Mouse (Mus musculus): ENCODE data around the gene Fstl4. TPM values are rescaled to one million over a fixed set of nuclear protein-coding genes. Genes with fewer than 3 reads are reported as not detected.

Fstl4 gene
- total RNA-seq (2021): 1 to 10 TPM; 1.0 to 1.4 TPM
- long read RNA-seq, experiment 1, full-length matches to known transcripts: 2 of 3 reads
- long read RNA-seq, experiment 1, partial matches to known transcripts: 0 of 3 reads
- long read RNA-seq, experiment 1, other reads (novel, unspliced or antisense): 1 of 3 reads
- long read RNA-seq, experiment 2, full-length matches to known transcripts: 1 of 2 reads
- long read RNA-seq, experiment 2, partial matches to known transcripts: 0 of 2 reads
- long read RNA-seq, experiment 2, other reads (novel, unspliced or antisense): 1 of 2 reads

- no peak for DNase-seq (ENCODE audit: low spot score in 2 of 2)
Observed at GRCm38 (mm10) chr11:52764461-52764893, at the start of gene Fstl4. Gene Fstl4, plus strand, starts transcription at chr11:52764634.

GRCm38 (mm10) chr11:52718570-52718969 lies 45.9 kb upstream of the Fstl4 start:
- DNase-seq (ENCODE audit: low spot score in 2 of 2): no peak

GRCm38 (mm10) chr11:52721087-52721486 lies 43.3 kb upstream of the Fstl4 start:
- no peak for DNase-seq (ENCODE audit: low spot score in 2 of 2)

- no peak for DNase-seq (ENCODE audit: low spot score in 2 of 2)
Observed at GRCm38 (mm10) chr11:52722706-52723105, 41.7 kb upstream of the Fstl4 start.

- DNase-seq (ENCODE audit: low spot score in 2 of 2): no peak
Observed at GRCm38 (mm10) chr11:52726001-52726400, 38.4 kb upstream of the Fstl4 start.

GRCm38 (mm10) chr11:52728479-52728878 lies 36.0 kb upstream of the Fstl4 start:
- DNase-seq (ENCODE audit: low spot score in 2 of 2): no peak

GRCm38 (mm10) chr11:52729890-52730289 lies 34.5 kb upstream of the Fstl4 start:
- DNase-seq (ENCODE audit: low spot score in 2 of 2): no peak

GRCm38 (mm10) chr11:52731979-52732378 lies 32.5 kb upstream of the Fstl4 start:
- no peak for DNase-seq (ENCODE audit: low spot score in 2 of 2)

GRCm38 (mm10) chr11:52734493-52735195 lies 29.8 kb upstream of the Fstl4 start:
- DNase-seq (ENCODE audit: low spot score in 2 of 2): no peak

GRCm38 (mm10) chr11:52739187-52739586 lies 25.2 kb upstream of the Fstl4 start:
- no peak for DNase-seq (ENCODE audit: low spot score in 2 of 2)

- DNase-seq (ENCODE audit: low spot score in 2 of 2): no peak
Observed at GRCm38 (mm10) chr11:52740466-52740865, 24.0 kb upstream of the Fstl4 start.

GRCm38 (mm10) chr11:52743956-52744355 lies 20.5 kb upstream of the Fstl4 start:
- no peak for DNase-seq (ENCODE audit: low spot score in 2 of 2)

- no peak for DNase-seq (ENCODE audit: low spot score in 2 of 2)
Observed at GRCm38 (mm10) chr11:52744593-52745450, 19.6 kb upstream of the Fstl4 start.

- no peak for DNase-seq (ENCODE audit: low spot score in 2 of 2)
Observed at GRCm38 (mm10) chr11:52747206-52747605, 17.2 kb upstream of the Fstl4 start.

- no peak for DNase-seq (ENCODE audit: low spot score in 2 of 2)
Observed at GRCm38 (mm10) chr11:52747766-52748456, 16.5 kb upstream of the Fstl4 start.

- DNase-seq (ENCODE audit: low spot score in 2 of 2): no peak
Observed at GRCm38 (mm10) chr11:52749988-52750387, 14.4 kb upstream of the Fstl4 start.

GRCm38 (mm10) chr11:52752524-52752923 lies 11.9 kb upstream of the Fstl4 start:
- no peak for DNase-seq (ENCODE audit: low spot score in 2 of 2)

GRCm38 (mm10) chr11:52753261-52753660 lies 11.2 kb upstream of the Fstl4 start:
- no peak for DNase-seq (ENCODE audit: low spot score in 2 of 2)

GRCm38 (mm10) chr11:52761800-52762199 lies 2.6 kb upstream of the Fstl4 start:
- no peak for DNase-seq (ENCODE audit: low spot score in 2 of 2)

GRCm38 (mm10) chr11:52764894-52765677 lies 652 bp downstream of the Fstl4 start:
- DNase-seq (ENCODE audit: low spot score in 2 of 2): no peak
